Mouse (Mus musculus): ENCODE results near the gene Arntl2.

- no peak for TF ChIP-seq CTCF (IDR thresholded peaks at IDR 0.05; ENCODE audit: low read depth)
- no peak for TF ChIP-seq EP300 (IDR thresholded peaks at IDR 0.05; ENCODE audit: low read depth)
Observed at GRCm38 (mm10) chr6:146820177-146820965, 24.5 kb downstream of the Arntl2 start.
